Mouse (Mus musculus) limb, embryonic 11.5 days (tissue): ENCODE measurements at regions not wholly inside any gene's neighbourhood (a gene's known extent, or its start where the extent isn't known, plus 50 kb on each side); places are given as distances from the start of the nearest gene placed in this dataset.
"Not testable (repeated sequence)": the region's sequence is repeated elsewhere in the genome, so short reads cannot be mapped to it uniquely, and the experiment has no call there.

Experiments used
- ATAC-seq: fragments of 200-750 bp; cut with Nextera tagmentation; 2 replicates; pipeline ENCODE4 v1.8.0; 2017; ENCODE audit warnings: low read depth; ENCODE audit not compliant: insufficient number of reproducible peaks, low FRiP score, low TSS enrichment
- DNase-seq: peaks from one replicate; pipeline ENCODE4 v3.0.0-alpha.2; 2015; ENCODE audit warnings: low spot score
- H3K27ac ChIP-seq: fragments of 300-500 bp; sonication (generic); replicated peaks from 2 replicates; pipeline ENCODE4 v1.5.1; 2014; ENCODE audit warnings: low read depth, mild to moderate bottlenecking, low read length
- H3K27me3 ChIP-seq: fragments of 300-500 bp; sonication (generic); 2 replicates; pipeline ENCODE4 v1.6.1; 2014; ENCODE audit warnings: mild to moderate bottlenecking, low read length, mixed read lengths; ENCODE audit not compliant: control insufficient read depth, insufficient read depth
- H3K36me3 ChIP-seq: fragments of 300-500 bp; sonication (generic); 2 replicates; pipeline ENCODE4 v1.6.1; 2014; ENCODE audit warnings: mild to moderate bottlenecking, low read length, moderate library complexity, mixed read lengths; ENCODE audit not compliant: control insufficient read depth, insufficient read depth
- H3K4me1 ChIP-seq: fragments of 300-500 bp; sonication (generic); 2 replicates; pipeline ENCODE4 v1.6.1; 2014; ENCODE audit warnings: low read length, mixed read lengths; ENCODE audit not compliant: control insufficient read depth, insufficient read depth
- H3K4me2 ChIP-seq: fragments of 300-500 bp; sonication (generic); 2 replicates; pipeline ENCODE4 v1.6.1; 2014; ENCODE audit warnings: low read depth, mild to moderate bottlenecking, moderate library complexity; ENCODE audit not compliant: severe bottlenecking
- H3K4me3 ChIP-seq: fragments of 300-500 bp; sonication (generic); 2 replicates; pipeline ENCODE4 v1.5.1; 2014; ENCODE audit warnings: low read depth, low read length
- H3K9ac ChIP-seq: fragments of 300-500 bp; sonication (generic); 2 replicates; pipeline ENCODE4 v1.6.1; 2014; ENCODE audit warnings: mild to moderate bottlenecking, low read length
- H3K9me3 ChIP-seq: fragments of 300-500 bp; sonication (generic); 2 replicates; pipeline ENCODE4 v1.6.1; 2016; ENCODE audit warnings: low read length; ENCODE audit not compliant: control insufficient read depth
- WGBS: fragments of 180-500 bp; shearing (Covaris S2); extraction: QIAGEN DNeasy Blood & Tissue Kit; methylation state at CpG from one replicate; pipeline ENCODE4 v1.1.7; 2014; 5-methylcytosine and 5-hydroxymethylcytosine counted together

DNA sequence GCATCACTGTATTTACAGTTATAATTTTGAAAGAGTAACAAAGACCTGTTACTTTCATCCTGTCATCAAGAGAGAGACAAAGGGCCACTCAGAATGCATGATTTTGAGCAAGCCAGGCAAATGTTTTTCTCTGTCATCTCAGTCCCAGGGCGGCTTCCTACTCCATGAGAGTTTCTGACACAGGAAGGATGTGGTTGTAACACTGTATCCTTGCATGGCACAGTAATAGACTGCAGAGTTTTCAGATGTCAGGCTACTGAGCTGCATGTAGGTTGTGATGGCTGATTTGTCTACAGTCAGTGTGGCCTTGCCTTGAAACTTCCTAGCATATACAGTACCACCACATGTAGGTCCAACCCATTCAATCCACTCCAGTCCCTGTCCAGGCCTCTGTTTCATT lies 1054.0 kb downstream of the Adam6a start:
- H3K4me1 ChIP-seq, result no peaks in the 10 kb centered on the region
- DNase-seq (no peak), ATAC-seq (no peak)
- H3K9ac ChIP-seq, result no peak overlapping the region
- H3K27me3 ChIP-seq, result no peaks in the 10 kb centered on the region
- WGBS, result 73% methylated on average over 1 of the region's 1 CpGs
- H3K27ac ChIP-seq, result no peak overlapping the region
- H3K4me3 ChIP-seq, result no peak overlapping the region
- no peaks in the 10 kb centered on the region for H3K36me3 ChIP-seq
- H3K9me3 ChIP-seq, result peaks cover 8% of the 10 kb centered on the region
- no peak overlapping the region for H3K4me2 ChIP-seq

DNA sequence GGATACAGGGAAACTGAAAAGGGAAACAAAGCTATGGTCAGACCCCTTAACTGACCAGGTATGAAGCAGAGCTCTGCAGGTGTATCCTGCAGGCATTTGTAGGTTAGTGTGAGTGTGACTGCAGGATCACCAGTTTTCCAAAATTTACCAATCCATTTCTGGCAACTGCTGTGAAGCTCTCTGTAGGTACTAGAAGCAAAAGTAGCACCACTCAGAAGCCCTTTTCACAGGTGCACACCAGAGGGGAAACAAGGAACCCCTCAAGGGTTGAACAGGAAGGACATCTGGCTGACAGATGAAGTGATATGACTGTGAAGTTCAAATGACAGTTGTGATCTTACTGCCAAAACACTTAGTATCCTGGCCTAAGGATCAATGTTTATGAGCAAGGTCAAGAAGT lies 1065.5 kb downstream of the Adam6a start:
- no peak overlapping the region for H3K27ac ChIP-seq
- no peak overlapping the region for H3K9ac ChIP-seq
- no peaks in the 10 kb centered on the region for H3K27me3 ChIP-seq
- H3K4me1 ChIP-seq, result no peaks in the 10 kb centered on the region
- H3K9me3 ChIP-seq, result peaks cover 8% of the 10 kb centered on the region; the same call in 1 of the 2 replicates
- H3K4me2 ChIP-seq, result no peak overlapping the region
- no peaks in the 10 kb centered on the region for H3K36me3 ChIP-seq
- DNase-seq, result no peak
- no peak overlapping the region for H3K4me3 ChIP-seq
- no peak for ATAC-seq

DNA sequence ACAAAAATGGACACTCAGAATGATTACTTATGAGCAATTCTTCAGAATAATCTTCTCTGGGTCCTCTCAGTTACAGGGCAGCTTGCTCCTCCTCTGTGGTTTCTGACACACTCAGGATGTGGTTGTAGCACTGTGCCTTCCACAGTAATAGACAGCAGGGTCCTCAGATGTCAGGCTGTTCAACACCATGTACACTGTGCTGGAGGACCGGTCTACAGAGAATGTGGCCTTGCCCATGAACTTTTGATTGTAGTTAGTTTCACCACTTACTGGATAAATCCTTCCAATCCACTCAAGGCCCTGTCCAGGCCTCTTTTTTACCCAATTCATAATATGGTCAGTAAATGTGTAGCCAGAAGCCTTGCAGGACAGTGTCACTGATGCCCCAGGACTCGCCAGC lies 1068.4 kb downstream of the Adam6a start:
- Histone ChIP-seq H3K9ac (no peak overlapping the region), H3K4me2 (no peak overlapping the region), H3K4me1 (no peaks in the 10 kb centered on the region), H3K36me3 (no peaks in the 10 kb centered on the region), H3K27me3 (no peaks in the 10 kb centered on the region), H3K9me3 (peaks cover 11% of the 10 kb centered on the region; the same call in 1 of the 2 replicates), H3K4me3 (no peak overlapping the region), H3K27ac (no peak overlapping the region)
- DNase-seq, result no peak
- 81% methylated on average over 2 of the region's 2 CpGs for WGBS
- no peak for ATAC-seq

DNA sequence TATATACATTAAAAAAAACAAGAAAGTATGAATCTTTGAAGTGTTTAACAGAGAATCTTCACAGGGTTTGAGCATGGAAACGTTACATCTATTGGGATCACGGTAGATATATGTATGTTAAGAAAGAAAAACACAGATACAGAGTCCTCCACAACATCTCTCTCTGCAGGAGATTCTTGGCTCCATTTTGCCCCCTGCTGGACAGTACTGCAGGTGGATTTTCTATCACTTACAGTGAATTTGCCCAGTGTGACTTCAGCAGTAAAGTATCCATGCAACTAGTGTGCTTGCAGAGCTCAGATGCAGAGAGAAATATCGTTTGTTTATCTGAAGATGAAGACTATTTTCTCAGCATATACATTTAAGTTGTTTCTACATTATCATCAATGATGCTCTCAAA lies 1071.5 kb downstream of the Adam6a start:
- Histone ChIP-seq H3K27me3 (no peaks in the 10 kb centered on the region), H3K9ac (no peak overlapping the region), H3K9me3 (peaks cover 10% of the 10 kb centered on the region; the same call in 1 of the 2 replicates), H3K36me3 (no peaks in the 10 kb centered on the region), H3K27ac (no peak overlapping the region), H3K4me3 (no peak overlapping the region), H3K4me1 (no peaks in the 10 kb centered on the region), H3K4me2 (no peak overlapping the region)
- DNase-seq, result no peak
- WGBS, result 68% methylated on average over 3 of the region's 3 CpGs
- no peak for ATAC-seq

DNA sequence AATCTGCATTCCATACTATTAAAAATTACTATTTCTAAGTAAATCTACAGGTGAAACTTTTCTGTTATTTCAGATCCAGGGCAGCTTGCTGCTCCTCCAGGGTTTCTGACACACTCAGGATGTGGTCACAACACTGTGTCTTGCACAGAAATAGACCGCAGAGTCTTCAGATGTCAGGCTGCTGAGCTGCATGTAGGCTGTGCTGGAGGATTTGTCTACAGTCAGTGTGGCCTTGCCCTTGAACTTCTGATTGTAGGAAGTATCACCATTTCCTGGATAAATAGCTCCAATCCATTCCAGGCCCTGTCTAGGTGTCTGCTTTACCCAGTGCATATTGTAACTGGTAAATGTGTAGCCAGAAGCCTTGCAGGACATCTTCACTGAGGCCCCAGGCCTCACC lies 1072.0 kb downstream of the Adam6a start:
- no peaks in the 10 kb centered on the region for H3K4me1 ChIP-seq
- no peak for ATAC-seq
- H3K9ac ChIP-seq, result no peak overlapping the region
- H3K9me3 ChIP-seq, result peaks cover 6% of the 10 kb centered on the region; the same call in 1 of the 2 replicates
- no peak overlapping the region for H3K27ac ChIP-seq
- WGBS, result 82% methylated on average over 1 of the region's 1 CpGs
- no peaks in the 10 kb centered on the region for H3K27me3 ChIP-seq
- DNase-seq, result no peak
- no peak overlapping the region for H3K4me3 ChIP-seq
- no peak overlapping the region for H3K4me2 ChIP-seq
- H3K36me3 ChIP-seq, result no peaks in the 10 kb centered on the region

DNA sequence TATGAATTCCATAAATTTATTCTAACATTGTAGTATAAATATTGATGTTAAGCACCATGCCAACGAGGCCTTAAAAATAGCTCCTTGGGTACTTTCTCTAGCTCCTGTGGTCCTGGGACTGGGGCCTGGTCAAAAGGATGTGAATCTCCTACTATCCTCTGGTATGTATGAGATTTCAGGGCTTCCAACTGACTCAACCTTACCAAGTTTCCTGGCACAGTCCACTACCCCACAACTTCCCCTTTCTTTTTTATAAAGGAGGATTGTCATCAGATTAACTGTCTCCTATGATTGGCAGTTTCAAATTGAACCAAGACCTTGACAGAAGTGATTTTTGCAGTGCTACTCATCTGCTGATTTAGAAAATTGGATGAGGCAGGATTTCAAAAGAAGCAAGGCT lies 1097.4 kb downstream of the Adam6a start:
- H3K9me3 ChIP-seq, result no peaks in the 10 kb centered on the region
- WGBS, result 76% methylated on average over 1 of the region's 1 CpGs
- H3K36me3 ChIP-seq, result no peaks in the 10 kb centered on the region
- H3K27ac ChIP-seq, result no peak overlapping the region
- H3K4me1 ChIP-seq, result no peaks in the 10 kb centered on the region
- no peak overlapping the region for H3K4me2 ChIP-seq
- DNase-seq, result no peak
- H3K4me3 ChIP-seq, result no peak overlapping the region
- ATAC-seq, result no peak
- no peaks in the 10 kb centered on the region for H3K27me3 ChIP-seq
- H3K9ac ChIP-seq, result no peak overlapping the region

DNA sequence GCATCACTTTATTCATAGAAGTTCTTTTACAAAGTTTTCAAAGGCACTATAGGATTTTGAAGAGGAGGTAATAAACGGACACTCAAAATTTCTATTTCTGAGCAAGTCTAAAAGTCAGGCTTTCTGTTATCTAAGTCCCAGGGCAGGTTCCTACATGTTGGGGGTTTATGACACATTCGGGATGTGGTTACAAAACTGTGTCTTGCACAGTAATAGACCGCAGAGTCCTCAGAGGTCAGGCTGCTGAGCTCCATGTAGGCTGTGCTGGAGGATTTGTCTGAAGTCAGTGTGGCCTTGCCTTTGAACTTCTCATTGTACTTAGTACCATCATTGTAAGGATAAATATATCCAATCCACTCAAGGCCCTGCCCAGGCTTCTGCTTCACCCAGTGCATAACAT lies 1102.7 kb downstream of the Adam6a start:
- ATAC-seq, result no peak
- no peaks in the 10 kb centered on the region for H3K4me1 ChIP-seq
- 83% methylated on average over 3 of the region's 3 CpGs for WGBS

DNA sequence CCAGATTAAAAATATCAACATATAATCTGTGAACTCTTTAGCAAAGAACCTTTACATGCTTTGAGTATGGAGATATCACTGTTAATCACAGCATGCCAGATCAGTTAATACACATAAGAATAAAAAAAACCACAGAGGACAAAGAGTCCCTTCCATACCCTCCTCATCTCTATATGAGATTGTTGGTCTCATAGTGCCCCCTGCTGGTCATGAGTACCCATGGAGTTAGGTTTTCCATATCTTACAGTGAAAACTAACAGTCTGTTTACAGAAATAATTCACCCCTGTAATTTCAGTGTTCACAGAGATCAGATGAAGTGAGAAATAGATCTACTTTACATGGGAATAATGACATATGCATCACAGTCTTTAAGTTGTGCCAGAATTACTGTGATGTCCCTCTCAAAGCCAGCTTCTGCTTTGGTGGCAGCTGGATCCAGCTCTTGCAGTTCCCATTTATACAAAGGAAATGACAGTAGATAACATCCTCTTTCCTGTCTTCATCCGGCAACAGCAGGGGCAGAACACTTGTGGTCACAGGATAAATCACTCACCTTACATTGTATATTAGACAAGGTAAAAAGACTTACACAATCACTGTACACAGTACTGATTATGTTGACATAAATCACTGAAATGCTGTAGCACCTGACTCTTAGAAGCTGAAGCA lies 1106.9 kb downstream of the Adam6a start:
- not testable (repeated sequence) for DNase-seq, H3K36me3 ChIP-seq, H3K9me3 ChIP-seq, H3K9ac ChIP-seq, H3K4me3 ChIP-seq, H3K4me2 ChIP-seq, ATAC-seq, H3K27me3 ChIP-seq, H3K27ac ChIP-seq, H3K4me1 ChIP-seq
- 74% methylated on average over 1 of the region's 1 CpGs for WGBS

More for the DNA sequence above, 1102.7 kb downstream of the Adam6a start:
- H3K9me3 ChIP-seq, result no peaks in the 10 kb centered on the region
- H3K9ac ChIP-seq, result no peak overlapping the region
- DNase-seq, result no peak
- no peaks in the 10 kb centered on the region for H3K27me3 ChIP-seq
- H3K36me3 ChIP-seq, result no peaks in the 10 kb centered on the region
- H3K4me2 ChIP-seq, result no peak overlapping the region
- no peak overlapping the region for H3K4me3 ChIP-seq
- H3K27ac ChIP-seq, result no peak overlapping the region

DNA sequence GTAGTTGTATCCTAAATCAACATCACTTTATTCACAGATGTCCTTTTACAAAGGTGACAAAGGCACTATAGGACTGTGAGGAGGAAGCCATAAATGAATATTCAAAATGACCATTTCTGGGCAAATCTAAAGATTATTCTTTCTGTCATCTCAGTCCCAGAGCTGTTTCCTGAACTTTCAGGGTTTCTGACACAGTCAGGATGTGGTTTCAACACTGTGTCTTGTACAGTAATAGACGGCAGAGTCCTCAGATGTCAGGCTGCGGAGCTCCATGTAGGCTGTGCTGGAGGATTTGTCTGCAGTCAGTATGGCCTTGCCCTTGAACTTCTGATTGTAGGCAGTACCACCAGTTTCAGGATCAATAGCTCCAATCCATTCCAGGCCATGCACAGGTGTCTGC lies 1113.4 kb downstream of the Adam6a start:
- H3K27me3 ChIP-seq, H3K4me3 ChIP-seq, H3K9ac ChIP-seq, ATAC-seq, H3K27ac ChIP-seq, H3K4me2 ChIP-seq, DNase-seq, H3K4me1 ChIP-seq, H3K36me3 ChIP-seq, H3K9me3 ChIP-seq: not testable (repeated sequence)
- WGBS, result no CpG with 5 or more reads among the region's 2 CpGs
